Mouse (Mus musculus): Measurements from ENCODE around the gene Adh4. TPM values are rescaled to one million over a fixed set of nuclear protein-coding genes. Genes with fewer than 3 reads are reported as not detected.

Gene Adh4
- polyA plus RNA-seq (2012; rRNA removed; ENCODE audit: low replicate concordance), result 0.36 TPM in 1 of 2 replicates, not detected in the other

DNA sequence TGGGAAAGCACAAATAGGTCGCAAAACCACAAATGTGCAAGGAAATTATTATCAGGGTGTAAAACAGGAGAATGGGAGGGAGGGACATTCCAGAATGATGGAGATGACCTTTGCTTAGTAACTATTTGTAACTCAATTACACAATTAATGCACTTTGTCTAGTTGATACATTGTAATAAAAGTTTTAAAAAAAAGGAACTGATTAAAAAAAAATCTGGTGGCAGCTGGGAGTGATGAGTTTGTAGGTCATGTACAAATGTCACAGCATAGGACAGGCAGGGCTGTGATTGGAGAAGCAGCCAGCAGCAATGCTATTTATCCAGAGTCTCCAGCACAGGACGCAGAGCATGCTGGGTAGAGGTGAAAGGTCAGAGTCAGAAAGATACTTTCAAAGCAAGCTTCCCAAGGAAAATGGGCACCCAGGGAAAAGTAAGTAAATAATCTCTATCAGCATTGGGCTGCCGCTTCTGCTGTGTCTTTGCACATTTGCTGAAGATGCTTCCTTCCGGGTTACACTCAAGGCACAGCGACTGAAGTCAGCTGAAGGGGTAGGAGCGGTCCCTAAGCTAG is at the start of gene Adh4:
TSS of gene Adh4 (plus strand) at position 346 of the 570 bp plus-strand sequence.

DNA sequence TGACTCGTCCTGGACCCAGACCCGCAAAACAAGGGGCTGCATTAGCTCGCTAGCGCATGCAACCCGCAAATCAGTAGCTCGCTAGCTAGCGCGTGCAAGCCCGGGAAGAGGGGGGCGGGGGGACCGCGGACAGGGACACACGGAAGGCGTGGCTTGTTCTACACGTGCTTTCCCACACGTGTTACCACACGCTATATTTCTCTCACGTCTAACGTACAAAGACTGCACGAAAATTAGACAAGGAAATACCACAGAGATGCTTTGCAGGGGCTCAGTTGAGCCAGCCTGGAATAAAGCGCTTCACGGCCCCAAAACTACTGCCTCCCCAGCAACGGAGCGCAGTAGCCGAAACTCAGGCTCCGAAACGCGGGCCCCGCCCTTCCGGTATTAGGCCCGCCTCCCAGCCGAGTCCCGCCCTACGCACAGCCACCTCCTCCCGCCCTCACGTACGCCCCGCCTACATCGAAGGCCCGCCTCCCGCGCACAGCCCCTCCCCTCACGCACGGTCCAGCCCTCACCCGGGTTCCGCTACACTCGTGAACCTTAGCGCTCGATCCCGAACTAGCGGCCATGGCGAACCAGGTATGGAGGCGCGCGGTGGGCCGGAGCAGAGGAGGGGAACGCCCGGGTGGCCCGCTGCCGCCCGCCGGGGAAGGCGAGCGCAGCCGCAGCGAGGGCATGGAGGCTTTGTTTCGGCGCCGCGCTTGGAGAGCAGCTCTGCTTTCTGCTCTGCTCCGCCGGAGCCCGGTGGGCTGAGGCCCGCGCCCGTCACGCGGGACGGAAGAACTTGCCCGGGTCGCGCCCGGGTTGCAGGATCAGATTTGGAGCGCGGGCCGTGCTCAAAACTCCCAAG is 27.6 kb downstream of the Adh4 start, which contains the start of gene Adh5:
TSS of gene Adh5 (plus strand) at position 482 of the 853 bp plus-strand sequence.

Other genes with a start within 250 kb of the Adh4 start
- gene 4930579F01Rik, start 221.6 kb upstream of the Adh4 start, polyA plus RNA-seq (2012; rRNA removed; ENCODE audit: low replicate concordance), result not detected in 2 replicates
- 0.84 and 1.3 TPM in 2 replicates for gene Adh7, start 197.7 kb upstream of the Adh4 start, polyA plus RNA-seq (2012; rRNA removed; ENCODE audit: low replicate concordance)
- gene Adh1, start 154.5 kb upstream of the Adh4 start, polyA plus RNA-seq (2012; rRNA removed; ENCODE audit: low replicate concordance), result 82.5 and 105 TPM in 2 replicates
- gene Adh6a, start 102.2 kb upstream of the Adh4 start, polyA plus RNA-seq (2012; rRNA removed; ENCODE audit: low replicate concordance), result 0.16 TPM in 1 of 2 replicates, not detected in the other
- gene Adh6b, start 73.7 kb upstream of the Adh4 start, polyA plus RNA-seq (2012; rRNA removed; ENCODE audit: low replicate concordance), result 0.19 TPM in 2 replicates
- gene Adh5, start 27.6 kb downstream of the Adh4 start, polyA plus RNA-seq (2012; rRNA removed; ENCODE audit: low replicate concordance), result 20.3 and 35.2 TPM in 2 replicates
- 9.9 and 29.0 TPM in 2 replicates for gene Metap1, start 74.0 kb downstream of the Adh4 start, polyA plus RNA-seq (2012; rRNA removed; ENCODE audit: low replicate concordance)
- gene Eif4e, start 110.7 kb downstream of the Adh4 start, polyA plus RNA-seq (2012; rRNA removed; ENCODE audit: low replicate concordance), result 4.8 and 27.0 TPM in 2 replicates

Data from mammary gland, adult 2 months (tissue).